9 mouse cellular contexts compared by ENCODE assay signal in genomic region chr1:87573800-87574215, GRCm38 (mm10). TPM values are rescaled to one million over a fixed set of nuclear protein-coding genes. Genes with fewer than 3 reads are reported as not detected.
DNase-seq lines count a peak whose midpoint lies in the region; ATAC-seq and TF ChIP-seq lines count a peak whose summit lies in the region.
"Had no signal": no experiment of that assay in that cellular context is flagged by ENCODE, and none has a peak within 500 bp of the region (broad histone marks: within the 10 kb centered on the region; RNA-seq: fewer than 3 reads in every experiment).

Gene Ngef (minus strand): TSS chr1:87573870.

- H3K9me3 ChIP-seq in midbrain, embryonic 13.5 days: no peaks in the 10 kb centered on the region
- no peaks in the 10 kb centered on the region for H3K9me3 ChIP-seq in midbrain, embryonic 10.5 days (replicated peaks)
- H3K9me3 ChIP-seq in kidney, postnatal 0 days (replicated peaks; ENCODE audit: low read length): no peaks in the 10 kb centered on the region
- no peaks in the 10 kb centered on the region for H3K9me3 ChIP-seq in liver, postnatal 0 days (ENCODE audit: low read length)
- no peaks in the 10 kb centered on the region for H3K9me3 ChIP-seq in stomach, embryonic 16.5 days (replicated peaks; ENCODE audit: control insufficient read depth, low read length)

- peaks cover 14% of the 10 kb centered on the region for H3K4me1 ChIP-seq in midbrain, embryonic 13.5 days (replicated peaks)
- no peaks in the 10 kb centered on the region for H3K4me1 ChIP-seq in midbrain, embryonic 10.5 days
- 0 out of 2 replicates have a peak, but pooled peaks cover 6% of the 10 kb centered on the region for H3K4me1 ChIP-seq in kidney, postnatal 0 days (replicated peaks; ENCODE audit: insufficient read depth, low read length)
- H3K4me1 ChIP-seq in liver, postnatal 0 days (ENCODE audit: insufficient read depth): peaks cover 5% of the 10 kb centered on the region; the same call in 1 of the 2 replicates
- peaks cover 9% of the 10 kb centered on the region; the same call in 1 of the 2 replicates for H3K4me1 ChIP-seq in stomach, embryonic 16.5 days (ENCODE audit: control insufficient read depth, insufficient read depth, low read length)

- DNase-seq in midbrain, embryonic 10.5 days (ENCODE audit: low spot score): no peak
- peak; percentile 15 for DNase-seq in kidney, postnatal 0 days (ENCODE audit: low spot score)
- DNase-seq in liver, postnatal 0 days: peak; percentile 81
- DNase-seq in MN1 (ENCODE audit: low spot score): no peak
- no peak for DNase-seq in adrenal gland, postnatal 25 days
- no peak for DNase-seq in right cerebral cortex, postnatal 25 days

- no peak for TF ChIP-seq CTCF in kidney, postnatal 0 days (IDR thresholded peaks at IDR 0.05; ENCODE audit: low read depth)
- no peak for TF ChIP-seq CTCF in liver, postnatal 0 days (IDR thresholded peaks at IDR 0.05; ENCODE audit: low read depth)

- H3K4me3 ChIP-seq in midbrain, embryonic 13.5 days (replicated peaks): no peak within 1 kb of the TSS
- no peak within 1 kb of the TSS for H3K4me3 ChIP-seq in midbrain, embryonic 10.5 days
- no peak within 1 kb of the TSS for H3K4me3 ChIP-seq in kidney, postnatal 0 days (replicated peaks; ENCODE audit: low read depth, low read length)
- H3K4me3 ChIP-seq in liver, postnatal 0 days (ENCODE audit: low read depth, low read length): peak within 1 kb of the TSS; percentile 42
- peak within 1 kb of the TSS; percentile 34 for H3K4me3 ChIP-seq in stomach, embryonic 16.5 days (replicated peaks; ENCODE audit: low read length)
- H3K4me3 ChIP-seq: myocyte had no signal

- H3K27me3 ChIP-seq in midbrain, embryonic 13.5 days: no peaks in the 10 kb centered on the region
- H3K27me3 ChIP-seq in midbrain, embryonic 10.5 days (ENCODE audit: low read depth, poor library complexity, severe bottlenecking): no peaks in the 10 kb centered on the region
- no peaks in the 10 kb centered on the region for H3K27me3 ChIP-seq in kidney, postnatal 0 days (ENCODE audit: insufficient read depth, low read length)
- no peaks in the 10 kb centered on the region for H3K27me3 ChIP-seq in liver, postnatal 0 days (ENCODE audit: insufficient read depth, low read length)
- no peaks in the 10 kb centered on the region for H3K27me3 ChIP-seq in stomach, embryonic 16.5 days (ENCODE audit: control insufficient read depth, insufficient read depth, low read length)

- H3K36me3 ChIP-seq in midbrain, embryonic 13.5 days: no peaks in the 10 kb centered on the region
- H3K36me3 ChIP-seq in midbrain, embryonic 10.5 days: no peaks in the 10 kb centered on the region
- H3K36me3 ChIP-seq in kidney, postnatal 0 days (ENCODE audit: insufficient read depth, low read length): no peaks in the 10 kb centered on the region
- H3K36me3 ChIP-seq in liver, postnatal 0 days (replicated peaks; ENCODE audit: insufficient read depth, low read length): no peaks in the 10 kb centered on the region
- no peaks in the 10 kb centered on the region; the same call in 1 of the 2 replicates for H3K36me3 ChIP-seq in stomach, embryonic 16.5 days (ENCODE audit: control insufficient read depth, insufficient read depth, low read length)

- peak; percentile 83 for TF ChIP-seq EP300 in liver, postnatal 0 days (IDR thresholded peaks at IDR 0.05; ENCODE audit: low read depth)

- no peak within 1 kb of the TSS for H3K4me2 ChIP-seq in midbrain, embryonic 13.5 days (replicated peaks)
- H3K4me2 ChIP-seq in kidney, postnatal 0 days (ENCODE audit: low read length): peak within 1 kb of the TSS; percentile 30; the same call in 1 of the 2 replicates
- peak within 1 kb of the TSS; percentile 63 for H3K4me2 ChIP-seq in liver, postnatal 0 days (ENCODE audit: low read depth, low read length)
- peak within 1 kb of the TSS; percentile 48 for H3K4me2 ChIP-seq in stomach, embryonic 16.5 days (ENCODE audit: low read depth, low read length)

- ATAC-seq in midbrain, embryonic 13.5 days: peak; percentile 28; the same call in 1 of the 2 replicates
- ATAC-seq in kidney, postnatal 0 days (replicated peaks; ENCODE audit: low FRiP score, low read depth): peak; percentile 69
- ATAC-seq in liver, postnatal 0 days: peak; percentile 94
- peak; percentile 92 for ATAC-seq in stomach, embryonic 16.5 days (ENCODE audit: insufficient read depth, low FRiP score)

- 78% methylated on average over 6 of the region's 6 CpGs for WGBS in midbrain, embryonic 13.5 days
- WGBS in midbrain, embryonic 10.5 days: 84% methylated on average over 6 of the region's 6 CpGs
- WGBS in kidney, postnatal 0 days: 55% methylated on average over 6 of the region's 6 CpGs
- WGBS in liver, postnatal 0 days (ENCODE audit: insufficient replicate concordance): 44% methylated on average over 6 of the region's 6 CpGs
- WGBS in stomach, embryonic 16.5 days: 55% methylated on average over 6 of the region's 6 CpGs

- H3K9ac ChIP-seq in midbrain, embryonic 13.5 days (replicated peaks): no peak within 1 kb of the TSS
- no peak within 1 kb of the TSS for H3K9ac ChIP-seq in kidney, postnatal 0 days (ENCODE audit: low read depth, low read length)
- H3K9ac ChIP-seq in liver, postnatal 0 days (replicated peaks): peak within 1 kb of the TSS; percentile 53
- peak within 1 kb of the TSS; percentile 54 for H3K9ac ChIP-seq in stomach, embryonic 16.5 days (ENCODE audit: low read length)

- H3K27ac ChIP-seq in midbrain, embryonic 13.5 days: peak within 1 kb of the TSS; percentile 36; the same call in 1 of the 2 replicates
- H3K27ac ChIP-seq in midbrain, embryonic 10.5 days (replicated peaks): no peak within 1 kb of the TSS
- H3K27ac ChIP-seq in kidney, postnatal 0 days: peak within 1 kb of the TSS; percentile 78
- H3K27ac ChIP-seq in liver, postnatal 0 days (ENCODE audit: low read depth): peak within 1 kb of the TSS; percentile 96
- H3K27ac ChIP-seq in stomach, embryonic 16.5 days (ENCODE audit: low read length): peak within 1 kb of the TSS; percentile 93

RNA-seq across cellular contexts. Expression of gene Ngef, which starts in this region (rescaled TPM):
- 6.8 and 9.6 TPM in 2 replicates for polyA plus RNA-seq in midbrain, embryonic 13.5 days (2015; fragmentation: Nextera tagmentation; extraction: Ambion mirVana)
- 5.2 and 7.4 TPM in 2 replicates for polyA plus RNA-seq in midbrain, embryonic 10.5 days (2016; fragmentation: Nextera tagmentation; extraction: Ambion mirVana)
- polyA plus RNA-seq in kidney, postnatal 0 days (2015; fragmentation: Nextera tagmentation; extraction: Ambion mirVana): 4.3 and 4.4 TPM in 2 replicates
- 5.6 and 7.9 TPM in 2 replicates for polyA plus RNA-seq in liver, postnatal 0 days (2015; fragmentation: Nextera tagmentation; extraction: Ambion mirVana)
- polyA plus RNA-seq in stomach, embryonic 16.5 days (2015; fragmentation: Nextera tagmentation; extraction: Ambion mirVana): 11.5 and 12.6 TPM in 2 replicates
- 0.46 TPM in 1 of 2 replicates, not detected in the other for total RNA-seq in adrenal gland, postnatal 25 days (2021)

Comparison
In these comparisons a context has a peak if more than half of its experiments do, and no peak if none do; other contexts are left out.
1. ATAC-seq: peak in every context shown above with its lines; median percentile 94 in liver, postnatal 0 days; 92 in stomach, embryonic 16.5 days; 69 in kidney, postnatal 0 days; 28 in midbrain, embryonic 13.5 days.
2. H3K4me3 ChIP-seq: peak in liver, postnatal 0 days (single experiment) and stomach, embryonic 16.5 days (single experiment); none in midbrain, embryonic 13.5 days (single experiment), midbrain, embryonic 10.5 days (single experiment) and kidney, postnatal 0 days (single experiment).
3. H3K9ac ChIP-seq: peak in liver, postnatal 0 days (single experiment) and stomach, embryonic 16.5 days (single experiment); none in midbrain, embryonic 13.5 days (single experiment) and kidney, postnatal 0 days (single experiment).
4. DNase-seq: peak in kidney, postnatal 0 days (single experiment) and liver, postnatal 0 days (single experiment); none in midbrain, embryonic 10.5 days (single experiment), MN1 (single experiment), adrenal gland, postnatal 25 days (single experiment) and right cerebral cortex, postnatal 25 days (single experiment).